Mouse (Mus musculus) brain, adult 2 months (tissue): Measurements from ENCODE around the gene Lrrc29.
"Not testable (repeated sequence)": the region's sequence is repeated elsewhere in the genome, so short reads cannot be mapped to it uniquely, and the experiment has no call there.

Source experiments
- DNase-seq: peaks from one replicate; pipeline ENCODE4 v3.0.0; 2011; ENCODE audit warnings: low read depth, low spot score

The Lrrc29 gene

DNA sequence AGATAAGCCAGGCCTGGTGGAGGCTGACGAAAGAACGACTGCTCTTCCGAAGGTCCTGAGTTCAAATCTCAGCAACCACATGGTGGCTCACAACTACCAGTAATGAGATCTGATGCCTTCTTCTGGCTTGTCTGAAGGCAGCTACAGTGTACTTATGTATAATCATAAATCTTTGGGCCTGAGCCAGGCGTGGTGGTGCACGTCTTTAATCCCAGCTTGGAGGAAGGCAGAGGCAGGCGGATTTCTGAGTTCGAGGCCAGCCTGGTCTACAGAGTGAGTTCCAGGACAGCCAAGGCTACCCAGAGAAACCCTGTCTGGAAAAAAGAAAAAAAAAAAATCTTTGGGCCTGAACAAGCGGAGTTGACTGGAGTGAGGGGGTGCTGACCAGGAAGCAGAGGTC, 34.7 kb downstream of the Lrrc29 start:
- not testable (repeated sequence) for DNase-seq

- peak; percentile 91 for DNase-seq
Measured at GRCm38 (mm10) chr8:105290554-105291314, 35.3 kb downstream of the Lrrc29 start.

- peak; percentile 79 for DNase-seq
Measured at GRCm38 (mm10) chr8:105289805-105290460, 36.1 kb downstream of the Lrrc29 start, which contains the start of gene 4931428F04Rik. Gene 4931428F04Rik (minus strand): TSS chr8:105289864.

DNA sequence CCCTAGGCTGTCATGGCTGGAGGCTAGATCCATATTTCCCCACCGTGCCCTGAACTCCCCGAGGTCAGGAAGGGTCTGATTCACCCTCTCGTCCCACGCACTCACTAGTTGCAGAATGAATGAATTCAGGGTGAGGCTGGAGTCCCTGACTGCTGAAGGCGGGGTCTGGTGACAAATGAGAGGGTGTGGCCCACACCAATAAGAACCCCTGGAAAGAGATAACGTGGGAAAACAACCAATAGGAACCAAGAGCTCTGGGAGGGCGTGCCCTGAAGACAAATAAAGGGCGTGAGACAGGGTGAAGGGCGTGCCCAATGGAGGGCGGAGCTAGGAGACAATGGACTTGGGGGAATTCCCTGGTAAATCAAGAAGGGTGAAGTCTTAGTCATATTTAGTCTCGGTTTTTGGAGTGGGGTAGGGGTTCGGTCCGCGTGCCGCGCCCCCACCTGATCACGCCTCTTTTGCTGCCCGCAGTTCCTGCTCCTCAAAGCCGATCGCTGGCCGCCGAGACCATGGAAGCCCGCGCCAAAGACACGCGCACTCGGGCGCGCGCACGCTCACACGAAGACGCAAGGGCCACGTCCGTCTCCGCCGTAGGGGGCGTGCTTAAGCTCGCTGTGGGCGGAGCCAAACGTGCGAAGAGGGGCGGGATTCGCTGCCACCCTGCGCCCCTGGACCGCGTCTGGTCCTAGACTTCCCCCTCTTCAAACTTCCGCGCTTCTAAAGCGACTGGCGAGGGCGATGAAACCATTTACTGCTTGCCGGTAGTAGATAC, 36.9 kb downstream of the Lrrc29 start:
- DNase-seq, result peak; percentile 99

GRCm38 (mm10) chr8:105288231-105288630, 37.8 kb downstream of the Lrrc29 start:
- DNase-seq, result no peak

DNA sequence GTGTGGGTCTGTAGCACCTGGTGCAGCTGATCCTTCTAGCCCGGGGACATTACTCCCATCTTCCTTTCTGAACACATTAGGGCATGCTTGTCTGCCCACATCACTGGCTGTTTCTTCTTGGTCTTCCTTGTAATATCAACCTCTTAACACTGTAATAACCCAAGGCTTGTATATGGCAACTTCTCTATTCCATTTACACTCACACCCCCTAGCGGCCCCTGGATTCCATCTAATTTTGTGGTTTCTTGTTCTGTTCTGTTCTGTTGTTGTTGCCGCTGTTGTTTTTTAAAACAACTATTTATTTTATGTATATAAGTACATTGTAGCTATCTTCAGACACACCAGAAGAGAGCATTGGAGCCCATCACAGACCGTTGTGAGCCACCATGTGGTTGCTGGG, 39.2 kb downstream of the Lrrc29 start:
- no peak for DNase-seq

DNA sequence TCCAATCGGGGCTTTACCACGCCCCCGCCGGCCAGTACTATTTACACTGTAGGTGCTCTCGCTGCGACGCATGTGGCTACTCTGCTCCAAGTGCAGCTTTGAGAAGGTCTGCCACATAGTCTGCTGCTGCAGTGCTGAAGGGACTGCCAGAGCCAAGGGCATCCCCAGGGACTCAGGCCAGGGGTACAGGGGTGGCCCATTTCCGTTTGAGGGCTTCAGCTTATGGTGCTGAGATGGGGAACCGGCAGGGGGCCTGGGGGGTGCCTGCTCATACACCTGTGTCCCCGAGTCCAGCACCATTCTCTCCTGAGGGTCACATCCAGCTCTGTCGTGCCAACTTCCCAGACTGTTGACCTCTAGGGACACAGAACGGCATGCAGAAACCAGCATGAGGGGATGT, 40.6 kb downstream of the Lrrc29 start:
- no peak for DNase-seq

GRCm38 (mm10) chr8:105283074-105283473, 43.0 kb downstream of the Lrrc29 start:
- peak; percentile 73 for DNase-seq

DNA sequence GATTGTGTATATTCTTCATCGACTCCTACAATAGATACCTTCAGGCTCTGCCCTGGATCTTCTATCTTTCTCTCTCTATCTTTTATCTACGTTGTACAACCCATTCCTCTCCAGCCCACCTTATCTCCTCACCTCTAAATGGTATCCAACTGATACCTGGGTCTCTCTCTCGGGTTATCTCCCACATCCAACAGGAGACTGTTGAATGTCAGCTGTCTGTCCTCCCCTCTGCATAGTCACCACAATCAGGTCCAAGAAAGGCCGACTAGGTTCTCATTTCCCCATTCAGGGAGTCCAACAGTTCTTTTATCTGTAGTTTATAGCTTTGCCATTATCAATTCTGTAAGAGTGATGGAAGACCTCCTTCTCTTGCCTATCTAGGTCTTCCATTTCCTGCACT, 43.8 kb downstream of the Lrrc29 start:
- DNase-seq, result no peak

GRCm38 (mm10) chr8:105281821-105282220, 44.3 kb downstream of the Lrrc29 start:
- DNase-seq, result no peak

DNA sequence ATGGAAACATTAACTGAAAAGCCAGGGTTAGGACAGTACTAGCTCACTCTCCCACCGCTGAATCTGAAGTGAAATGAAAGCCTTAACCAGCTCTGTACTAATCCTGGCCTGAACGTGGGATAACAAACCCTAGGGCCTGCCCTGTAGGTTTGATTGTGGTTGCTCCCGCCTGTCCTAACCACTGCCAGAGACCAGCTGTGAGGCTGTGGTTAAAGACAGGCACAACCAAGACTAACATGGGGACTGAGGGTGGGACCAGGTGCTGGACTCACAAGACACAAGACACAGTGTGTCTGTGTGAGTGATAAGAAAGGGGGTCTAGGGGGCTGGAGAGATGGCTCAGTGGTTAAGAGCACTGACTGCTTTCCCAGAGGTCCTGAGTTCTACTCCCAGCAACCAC, 45.5 kb downstream of the Lrrc29 start:
- DNase-seq, result no peak

GRCm38 (mm10) chr8:105278911-105279334, 47.2 kb downstream of the Lrrc29 start:
- DNase-seq, result peak; percentile 97

- peak; percentile 79 for DNase-seq
Measured at GRCm38 (mm10) chr8:105276292-105277120, 49.6 kb downstream of the Lrrc29 start.

GRCm38 (mm10) chr8:105275840-105276239, 50.2 kb downstream of the Lrrc29 start, which contains the start of gene Nol3:
Gene Nol3 (plus strand): TSS chr8:105276140.
- DNase-seq, result no peak

GRCm38 (mm10) chr8:105275387-105275786, 50.7 kb downstream of the Lrrc29 start:
- no peak for DNase-seq

- DNase-seq, result no peak
Measured at GRCm38 (mm10) chr8:105270916-105271186, 55.2 kb downstream of the Lrrc29 start.

DNA sequence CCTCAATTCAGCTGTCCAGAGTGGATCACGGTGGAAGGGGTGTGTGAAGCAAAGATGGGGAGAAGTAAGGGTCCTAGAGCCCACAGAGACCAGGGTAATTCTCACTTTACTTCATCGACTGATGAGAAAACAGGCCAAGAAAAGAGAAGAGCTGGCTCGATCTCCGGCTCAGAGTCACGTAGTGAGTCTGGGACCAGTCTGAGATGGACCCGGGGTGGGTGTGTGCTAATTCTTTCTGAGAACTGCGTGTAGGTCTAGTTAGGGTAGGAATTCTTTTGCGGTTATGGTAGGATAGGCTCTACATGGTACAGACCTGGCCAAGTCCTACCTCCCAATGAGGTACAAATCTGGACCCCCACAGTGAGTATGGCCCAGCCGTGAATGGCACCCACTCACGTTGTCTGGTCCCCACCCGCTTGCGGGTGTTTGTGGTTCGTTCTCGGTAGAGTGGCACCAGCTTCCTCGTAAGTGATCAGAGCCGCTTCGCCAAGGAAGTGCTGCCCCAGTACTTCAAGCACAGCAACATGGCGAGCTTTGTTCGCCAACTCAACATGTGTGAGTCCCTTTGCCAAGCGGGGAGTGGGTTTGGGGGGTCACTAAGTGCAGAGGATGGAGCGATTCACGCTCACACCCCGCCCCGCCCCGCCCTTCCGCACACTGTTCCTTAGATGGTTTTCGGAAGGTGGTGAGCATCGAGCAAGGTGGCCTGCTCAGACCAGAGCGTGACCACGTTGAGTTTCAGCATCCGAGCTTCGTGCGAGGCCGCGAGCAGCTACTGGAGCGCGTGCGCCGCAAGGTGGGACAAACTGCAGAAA, 55.8 kb downstream of the Lrrc29 start:
- no peak for DNase-seq

DNA sequence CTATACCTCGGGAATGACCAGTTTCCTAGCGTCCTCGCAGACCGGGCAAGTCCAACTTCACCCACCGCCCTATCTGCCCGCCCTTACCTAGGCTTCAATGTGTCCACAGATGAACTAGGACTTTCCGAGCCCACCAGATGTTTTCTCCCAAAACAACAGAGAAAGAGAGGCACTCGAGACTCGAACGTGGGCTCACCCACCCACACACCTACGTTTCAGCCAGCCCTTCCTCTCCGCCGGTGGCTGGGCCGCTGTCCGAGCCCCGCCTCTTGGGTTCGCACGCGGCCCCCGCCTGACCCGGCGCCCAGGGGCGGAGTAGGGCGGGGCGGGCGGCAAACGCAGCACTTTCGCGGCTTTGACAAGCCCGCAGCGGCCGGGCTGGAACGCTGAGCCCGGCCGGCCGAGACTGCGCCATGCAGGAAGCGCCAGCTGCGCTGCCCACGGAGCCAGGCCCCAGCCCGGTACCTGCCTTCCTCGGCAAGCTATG, 56.6 kb downstream of the Lrrc29 start, which contains the start of gene Hsf4:
Hsf4 (plus strand) TSS at position 341 of the 487 bp plus-strand sequence.
- DNase-seq, result peak; percentile 78

- DNase-seq, result no peak
Measured at GRCm38 (mm10) chr8:105269075-105269458, 57.0 kb downstream of the Lrrc29 start.

- peak; percentile 97 for DNase-seq
Measured at GRCm38 (mm10) chr8:105268342-105269074, 57.6 kb downstream of the Lrrc29 start.
